Mouse (Mus musculus) myocyte (in vitro differentiated cells): ENCODE measurements around the gene Phgr1. TPM values are rescaled to one million over a fixed set of nuclear protein-coding genes. Genes with fewer than 3 reads are reported as not detected.

Source experiments
- H3K27me3 ChIP-seq: one replicate; pipeline ENCODE4 v1.6.1; 2011; ENCODE audit not compliant: control insufficient read depth, insufficient read depth, insufficient read length
- H3K36me3 ChIP-seq: one replicate; pipeline ENCODE4 v1.6.1; 2011; ENCODE audit not compliant: control insufficient read depth, insufficient read depth
- H3K4me2 ChIP-seq: one replicate; pipeline ENCODE4 v1.6.1; 2011; ENCODE audit warnings: low read depth, control low read depth
- H3K4me3 ChIP-seq: one replicate; pipeline ENCODE4 v1.5.1; 2011; ENCODE audit warnings: mild to moderate bottlenecking, control low read depth, moderate library complexity
- H3K79me2 ChIP-seq: one replicate; pipeline ENCODE4 v1.6.1; 2011; ENCODE audit not compliant: control insufficient read depth, insufficient read depth
- H3ac ChIP-seq: one replicate; pipeline ENCODE4 v1.6.1; 2011; ENCODE audit not compliant: control insufficient read depth, insufficient read length
- CEBPB ChIP-seq: IDR thresholded peaks from 2 replicates; pipeline ENCODE4 v1.6.1; 2011; ENCODE audit warnings: mild to moderate bottlenecking, moderate library complexity; ENCODE audit not compliant: poor library complexity, insufficient read depth, severe bottlenecking
- E2F4 ChIP-seq: IDR thresholded peaks from one replicate; pipeline ENCODE4 v1.6.1; 2011; ENCODE audit warnings: mild to moderate bottlenecking, control low read depth, moderate library complexity; ENCODE audit not compliant: insufficient read depth
- MAX ChIP-seq: IDR thresholded peaks from one replicate; pipeline ENCODE4 v1.6.1; 2011; ENCODE audit warnings: low read depth, mild to moderate bottlenecking, control low read depth
- MYOD1 ChIP-seq, 3 experiments: IDR thresholded peaks; one replicate each; pipeline ENCODE4 v1.6.1; 2011; ENCODE audit warnings: control low read depth in 2 of 3, low read depth in 2 of 3, mild to moderate bottlenecking in 2 of 3, moderate library complexity in 1 of 3; ENCODE audit not compliant: insufficient read length in 2 of 3, control insufficient read depth in 1 of 3
- MYOG ChIP-seq, 3 experiments: IDR thresholded peaks; one replicate each; pipeline ENCODE4 v1.6.1; 2011; ENCODE audit warnings: control low read depth in 2 of 3, low read depth in 2 of 3, mild to moderate bottlenecking in 2 of 3; ENCODE audit not compliant: insufficient read length in 2 of 3, control insufficient read depth in 1 of 3, insufficient read depth in 1 of 3
- POLR2A ChIP-seq: IDR thresholded peaks from one replicate; pipeline ENCODE4 v1.6.1; 2011; ENCODE audit warnings: low read depth, mild to moderate bottlenecking, control low read depth, moderate library complexity; ENCODE audit not compliant: insufficient read length
- POLR2AphosphoS2 ChIP-seq: IDR thresholded peaks from one replicate; pipeline ENCODE4 v1.6.1; 2011; ENCODE audit warnings: low read depth, control low read depth; ENCODE audit not compliant: insufficient read length
- REST ChIP-seq: IDR thresholded peaks from one replicate; pipeline ENCODE4 v1.6.1; 2011; ENCODE audit warnings: mild to moderate bottlenecking, control low read depth, moderate library complexity; ENCODE audit not compliant: insufficient read depth, insufficient read length
- SRF ChIP-seq: IDR thresholded peaks from one replicate; pipeline ENCODE4 v1.6.1; 2011; ENCODE audit warnings: low read depth; ENCODE audit not compliant: control insufficient read depth, insufficient read length
- TCF12 ChIP-seq: IDR thresholded peaks from one replicate; pipeline ENCODE4 v1.6.1; 2011; ENCODE audit warnings: mild to moderate bottlenecking, control low read depth; ENCODE audit not compliant: poor library complexity, insufficient read depth, severe bottlenecking
- TCF3 ChIP-seq: IDR thresholded peaks from one replicate; pipeline ENCODE4 v1.6.1; 2011; ENCODE audit warnings: low read depth, control low read depth; ENCODE audit not compliant: insufficient read length
- USF1 ChIP-seq: IDR thresholded peaks from one replicate; pipeline ENCODE4 v1.6.1; 2011; ENCODE audit warnings: low read depth, mild to moderate bottlenecking, control low read depth, moderate library complexity
- polyA plus RNA-seq: library from polyadenylated mRNA; unstranded; fragments of >200 nt; fragmentation: generic; extraction: Trizol; gene quantifications from one replicate; pipeline ENCODE4 v1.2.1, GENCODE M21; 2012; ENCODE audit warnings: missing spikeins

The Phgr1 gene
- polyA plus RNA-seq, 1 experiment = not detected

GRCm38 (mm10) chr2:118792259-118792613, 19.7 kb downstream of the Phgr1 start:
- Histone ChIP-seq H3K36me3 (no peaks in the 10 kb centered on the region), H3K4me3 (no peak overlapping the region), H3ac (no peak overlapping the region), H3K79me2 (no peaks in the 10 kb centered on the region), H3K27me3 (no peaks in the 10 kb centered on the region), H3K4me2 (no peak overlapping the region)
- TF ChIP-seq POLR2A (no peak), E2F4 (no peak), MYOD1 (IDR thresholded peaks at IDR 0.05; ENCODE audit: control insufficient read depth in 1 of 3, insufficient read length in 2 of 3, low read depth in 2 of 3) (no peak), TCF3 (no peak), MYOG (IDR thresholded peaks at IDR 0.05; ENCODE audit: control insufficient read depth in 1 of 3, insufficient read depth in 1 of 3, insufficient read length in 2 of 3, low read depth in 2 of 3) (no peak), CEBPB (no peak), REST (no peak), TCF12 (no peak), POLR2AphosphoS2 (no peak), MAX (no peak), USF1 (no peak), SRF (no peak)

DNA sequence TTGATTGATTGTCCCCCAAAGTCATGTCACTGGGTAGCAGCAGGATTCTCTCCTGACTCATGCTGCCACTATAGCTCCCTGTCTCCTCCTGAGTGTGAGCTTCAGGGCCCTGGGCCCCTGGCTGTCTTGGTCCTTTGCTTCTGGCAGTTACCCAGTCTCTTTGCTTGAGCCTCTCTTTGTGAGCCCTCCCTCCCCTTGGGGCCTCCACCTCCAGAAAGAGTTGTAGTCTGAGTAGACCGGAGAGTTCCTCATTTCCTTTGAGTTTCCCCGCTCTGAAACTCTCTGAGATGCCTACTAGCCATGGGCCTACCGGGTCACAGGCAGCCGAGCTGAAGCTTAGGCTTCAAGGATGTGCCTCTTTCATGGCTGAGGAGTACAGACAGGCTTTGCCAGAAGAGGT, 21.1 kb downstream of the Phgr1 start:
- no peak overlapping the region for H3K4me3 ChIP-seq
- no peak overlapping the region for H3K4me2 ChIP-seq
- no peaks in the 10 kb centered on the region for H3K79me2 ChIP-seq
- H3K27me3 ChIP-seq = no peaks in the 10 kb centered on the region
- no peak overlapping the region for H3ac ChIP-seq
- no peak for TF ChIP-seq REST
- no peak for TF ChIP-seq MYOD1 (IDR thresholded peaks at IDR 0.05; ENCODE audit: control insufficient read depth in 1 of 3, insufficient read length in 2 of 3, low read depth in 2 of 3)
- TF ChIP-seq POLR2A = no peak
- no peak for TF ChIP-seq POLR2AphosphoS2
- TF ChIP-seq TCF3 = no peak
- no peak for TF ChIP-seq TCF12
- no peak for TF ChIP-seq CEBPB
- TF ChIP-seq E2F4 = no peak
- no peak for TF ChIP-seq SRF
- no peak for TF ChIP-seq MAX
- TF ChIP-seq USF1 = no peak
- no peak for TF ChIP-seq MYOG (IDR thresholded peaks at IDR 0.05; ENCODE audit: control insufficient read depth in 1 of 3, insufficient read depth in 1 of 3, insufficient read length in 2 of 3, low read depth in 2 of 3)
- no peaks in the 10 kb centered on the region for H3K36me3 ChIP-seq

DNA sequence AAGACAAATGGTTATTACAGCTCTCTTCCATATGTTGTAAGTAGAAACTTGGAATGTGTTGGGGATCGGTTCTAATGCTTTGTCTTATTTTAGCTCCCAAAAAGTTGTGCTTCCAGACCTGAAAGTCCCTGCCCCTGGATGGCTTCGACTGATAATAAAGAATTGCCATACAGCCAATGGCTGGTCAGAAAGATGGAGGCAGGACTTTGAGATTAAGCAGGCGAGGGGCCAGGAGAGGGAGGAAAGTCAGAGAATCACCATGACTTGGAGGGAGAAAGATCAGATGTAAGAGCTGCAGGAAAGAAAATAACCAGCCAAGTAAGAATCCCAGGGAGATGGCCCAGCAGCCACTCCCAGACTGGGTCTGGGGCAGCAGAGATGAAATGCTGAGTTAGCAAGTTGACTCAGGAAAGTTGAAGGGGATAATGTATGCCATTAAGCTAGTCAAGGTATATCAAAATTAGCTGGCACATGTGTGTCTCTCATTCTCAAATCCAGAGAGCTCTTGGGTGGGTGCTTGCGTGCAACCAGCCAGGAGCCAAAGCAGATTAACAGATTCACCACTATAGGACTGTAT, 30.1 kb downstream of the Phgr1 start:
- Histone ChIP-seq H3K4me2 (no peak overlapping the region), H3K27me3 (no peaks in the 10 kb centered on the region), H3K4me3 (no peak overlapping the region), H3ac (no peak overlapping the region), H3K36me3 (no peaks in the 10 kb centered on the region), H3K79me2 (no peaks in the 10 kb centered on the region)
- no peak for TF ChIP-seq CEBPB
- no peak for TF ChIP-seq POLR2A
- no peak for TF ChIP-seq TCF3
- no peak for TF ChIP-seq REST
- no peak for TF ChIP-seq E2F4
- TF ChIP-seq MYOG (IDR thresholded peaks at IDR 0.05; ENCODE audit: control insufficient read depth in 1 of 3, insufficient read depth in 1 of 3, insufficient read length in 2 of 3, low read depth in 2 of 3) = no peak
- TF ChIP-seq MAX = no peak
- TF ChIP-seq POLR2AphosphoS2 = no peak
- no peak for TF ChIP-seq MYOD1 (IDR thresholded peaks at IDR 0.05; ENCODE audit: control insufficient read depth in 1 of 3, insufficient read length in 2 of 3, low read depth in 2 of 3)
- no peak for TF ChIP-seq TCF12
- TF ChIP-seq USF1 = no peak

- Histone ChIP-seq H3K4me3 (no peak overlapping the region), H3ac (no peak overlapping the region), H3K36me3 (no peaks in the 10 kb centered on the region), H3K4me2 (no peak overlapping the region), H3K79me2 (no peaks in the 10 kb centered on the region), H3K27me3 (no peaks in the 10 kb centered on the region)
- TF ChIP-seq CEBPB (no peak), TCF3 (no peak), POLR2A (no peak), POLR2AphosphoS2 (no peak), USF1 (no peak), MYOD1 (IDR thresholded peaks at IDR 0.05; ENCODE audit: control insufficient read depth in 1 of 3, insufficient read length in 2 of 3, low read depth in 2 of 3) (no peak), E2F4 (no peak), SRF (no peak), MAX (no peak)
These were observed 31.9 kb downstream of the Phgr1 start for GRCm38 (mm10) chr2:118804474-118804873.
